In the genomic region with DNA sequence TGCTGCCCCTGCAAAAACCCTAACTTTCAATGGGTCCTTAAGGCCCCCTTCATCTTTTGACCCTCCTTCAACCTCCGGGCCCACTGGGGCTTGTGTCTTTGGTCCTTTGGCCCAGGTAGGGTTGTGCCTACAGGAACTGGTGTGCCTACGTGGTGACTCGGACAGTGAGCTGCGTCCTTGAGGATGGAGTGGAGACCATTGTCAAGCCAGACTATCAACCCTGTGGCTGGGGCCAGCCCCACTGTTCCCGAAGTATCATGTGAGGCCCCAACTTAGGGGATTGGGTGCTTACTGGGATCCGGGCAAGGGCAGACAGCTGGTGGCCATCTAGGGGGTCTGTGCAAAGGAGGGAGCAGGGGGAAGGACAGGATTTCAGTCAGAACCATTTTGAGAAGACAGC, we compare ENCODE assay signal across 8 mouse cellular contexts. TPM values are rescaled to one million over a fixed set of nuclear protein-coding genes. Genes with fewer than 3 reads are reported as not detected.
DNase-seq lines count a peak whose midpoint lies in the region; ATAC-seq and TF ChIP-seq lines count a peak whose summit lies in the region.

No protein-coding gene starts in this region.

- no peak overlapping the region for H3K4me2 ChIP-seq in forebrain, embryonic 16.5 days (ENCODE audit: low read length)
- H3K4me2 ChIP-seq in hindbrain, embryonic 15.5 days, result peak overlapping the region; percentile 38
- H3K4me2 ChIP-seq in myocyte (ENCODE audit: low read depth), result peak overlapping the region; percentile 63

- peaks cover 31% of the 10 kb centered on the region for H3K36me3 ChIP-seq in forebrain, embryonic 10.5 days (replicated peaks)
- no peaks in the 10 kb centered on the region for H3K36me3 ChIP-seq in forebrain, embryonic 16.5 days (ENCODE audit: control insufficient read depth, insufficient read depth)
- peaks cover 48% of the 10 kb centered on the region for H3K36me3 ChIP-seq in megakaryocyte, embryonic 14.5 days (replicated peaks; ENCODE audit: low read length)
- H3K36me3 ChIP-seq in hindbrain, embryonic 15.5 days, result no peaks in the 10 kb centered on the region
- H3K36me3 ChIP-seq in myocyte (ENCODE audit: control insufficient read depth, insufficient read depth), result no peaks in the 10 kb centered on the region

- 76% methylated on average over 6 of the region's 6 CpGs for WGBS in forebrain, embryonic 10.5 days
- 81% methylated on average over 6 of the region's 6 CpGs for WGBS in forebrain, embryonic 16.5 days
- WGBS in hindbrain, embryonic 15.5 days, result 82% methylated on average over 6 of the region's 6 CpGs

- no peaks in the 10 kb centered on the region for H3K79me2 ChIP-seq in myocyte (ENCODE audit: control insufficient read depth, insufficient read depth)

- H3K9me3 ChIP-seq in forebrain, embryonic 10.5 days, result no peaks in the 10 kb centered on the region
- H3K9me3 ChIP-seq in forebrain, embryonic 16.5 days (ENCODE audit: control insufficient read depth, low read length), result no peaks in the 10 kb centered on the region
- no peaks in the 10 kb centered on the region for H3K9me3 ChIP-seq in megakaryocyte, embryonic 14.5 days
- H3K9me3 ChIP-seq in hindbrain, embryonic 15.5 days, result no peaks in the 10 kb centered on the region

- TF ChIP-seq POLR2A in myocyte (IDR thresholded peaks at IDR 0.05; ENCODE audit: insufficient read length, low read depth), result no peak

- peak overlapping the region; percentile 87 for H3K27ac ChIP-seq in forebrain, embryonic 10.5 days
- H3K27ac ChIP-seq in forebrain, embryonic 16.5 days (ENCODE audit: low read length), result no peak overlapping the region
- H3K27ac ChIP-seq in hindbrain, embryonic 15.5 days (replicated peaks), result no peak overlapping the region

- no peaks in the 10 kb centered on the region; the same call in 1 of the 2 replicates for H3K27me3 ChIP-seq in forebrain, embryonic 10.5 days (ENCODE audit: poor library complexity, severe bottlenecking)
- no peaks in the 10 kb centered on the region for H3K27me3 ChIP-seq in forebrain, embryonic 16.5 days (replicated peaks; ENCODE audit: control insufficient read depth, insufficient read depth, low read length)
- no peaks in the 10 kb centered on the region for H3K27me3 ChIP-seq in megakaryocyte, embryonic 14.5 days (replicated peaks)
- H3K27me3 ChIP-seq in hindbrain, embryonic 15.5 days, result no peaks in the 10 kb centered on the region
- H3K27me3 ChIP-seq in myocyte (ENCODE audit: control insufficient read depth, insufficient read depth, insufficient read length), result no peaks in the 10 kb centered on the region

- H3ac ChIP-seq in myocyte (ENCODE audit: control insufficient read depth, insufficient read length), result no peak overlapping the region

- peak overlapping the region; percentile 44 for H3K4me3 ChIP-seq in forebrain, embryonic 10.5 days
- H3K4me3 ChIP-seq in forebrain, embryonic 16.5 days (replicated peaks; ENCODE audit: low read length), result no peak overlapping the region
- H3K4me3 ChIP-seq in megakaryocyte, embryonic 14.5 days (replicated peaks), result peak overlapping the region; percentile 98
- H3K4me3 ChIP-seq in hindbrain, embryonic 15.5 days, result no peak overlapping the region
- H3K4me3 ChIP-seq in myocyte, result peak overlapping the region; percentile 13

- no peak overlapping the region for H3K9ac ChIP-seq in forebrain, embryonic 16.5 days (replicated peaks; ENCODE audit: low read depth, low read length)
- H3K9ac ChIP-seq in hindbrain, embryonic 15.5 days, result no peak overlapping the region

- ATAC-seq in forebrain, embryonic 16.5 days, result no peak
- no peak for ATAC-seq in megakaryocyte, adult 5-6 weeks (ENCODE audit: poor library complexity, severe bottlenecking)
- no peak for ATAC-seq in hindbrain, embryonic 15.5 days (ENCODE audit: low FRiP score, low read depth)
- no peak for ATAC-seq in inflammation-experienced regulatory T-cells, adult 6 months

- DNase-seq in forebrain, embryonic 10.5 days (ENCODE audit: extremely low spot score, low spot score), result no peak
- DNase-seq in frontal cortex, postnatal 10 days (ENCODE audit: low spot score in 2 of 2), result no peak

- H3K4me1 ChIP-seq in forebrain, embryonic 10.5 days, result peaks cover 78% of the 10 kb centered on the region
- peaks cover 11% of the 10 kb centered on the region for H3K4me1 ChIP-seq in forebrain, embryonic 16.5 days (replicated peaks; ENCODE audit: control insufficient read depth, insufficient read depth, low read length)
- H3K4me1 ChIP-seq in megakaryocyte, embryonic 14.5 days, result peaks cover 90% of the 10 kb centered on the region
- peaks cover 24% of the 10 kb centered on the region for H3K4me1 ChIP-seq in hindbrain, embryonic 15.5 days (replicated peaks)

TF ChIP-seq in myocyte, 11 proteins besides CTCF, POLR2A, EP300 and RAD21:
- TF ChIP-seq MYOD1 (IDR thresholded peaks at IDR 0.05; ENCODE audit: control insufficient read depth in 1 of 3, insufficient read length in 2 of 3, low read depth in 2 of 3), result no peak
- no peak for TF ChIP-seq REST (IDR thresholded peaks at IDR 0.05; ENCODE audit: insufficient read depth, insufficient read length)
- no peak for TF ChIP-seq MAX (IDR thresholded peaks at IDR 0.05; ENCODE audit: low read depth)
- no peak for TF ChIP-seq CEBPB (IDR thresholded peaks at IDR 0.05; ENCODE audit: insufficient read depth, poor library complexity, severe bottlenecking)
- no peak for TF ChIP-seq TCF12 (IDR thresholded peaks at IDR 0.05; ENCODE audit: insufficient read depth, poor library complexity, severe bottlenecking)

RNA-seq across cellular contexts. Expression of gene Emilin1, which starts 1.6 kb away (rescaled TPM):
- 78.2 and 78.3 TPM in 2 replicates for polyA plus RNA-seq in forebrain, embryonic 10.5 days (2016; fragmentation: Nextera tagmentation; extraction: Ambion mirVana)
- 13.5 and 20.5 TPM in 2 replicates for polyA plus RNA-seq in forebrain, embryonic 16.5 days (2015; fragmentation: Nextera tagmentation; extraction: Ambion mirVana)
- polyA plus RNA-seq in megakaryocyte, embryonic 14.5 days (2012; ENCODE audit: insufficient read depth, low replicate concordance), result 427 and 497 TPM in 2 replicates
- 20.2 and 20.3 TPM in 2 replicates for total RNA-seq in megakaryocyte, adult 5-6 weeks (2015)
- 25.5 and 35.5 TPM in 2 replicates for total RNA-seq in megakaryocyte, adult 5-6 weeks (2017)
- 17.0 and 17.5 TPM in 2 replicates for polyA plus RNA-seq in hindbrain, embryonic 15.5 days (2015; fragmentation: Nextera tagmentation; extraction: Ambion mirVana)
- polyA plus RNA-seq in myocyte (2012; fragmentation: generic; extraction: Trizol), result 25.8 TPM
- under 1 TPM in 1 of 3 experiments, not detected in 2; 0.84 TPM for polyA plus RNA-seq in inflammation-experienced regulatory T-cells, adult 6 months (2017; shearing (Covaris generic))

RNA-seq across cellular contexts. Expression of gene Khk, which starts 6.4 kb away (rescaled TPM):
- polyA plus RNA-seq in forebrain, embryonic 10.5 days (2016; fragmentation: Nextera tagmentation; extraction: Ambion mirVana), result 7.8 and 8.9 TPM in 2 replicates
- 6.3 and 7.7 TPM in 2 replicates for polyA plus RNA-seq in forebrain, embryonic 16.5 days (2015; fragmentation: Nextera tagmentation; extraction: Ambion mirVana)
- 11.7 and 40.4 TPM in 2 replicates for polyA plus RNA-seq in megakaryocyte, embryonic 14.5 days (2012; ENCODE audit: insufficient read depth, low replicate concordance)
- 92.3 and 93.8 TPM in 2 replicates for total RNA-seq in megakaryocyte, adult 5-6 weeks (2015)
- total RNA-seq in megakaryocyte, adult 5-6 weeks (2017), result 52.7 and 70.7 TPM in 2 replicates
- polyA plus RNA-seq in hindbrain, embryonic 15.5 days (2015; fragmentation: Nextera tagmentation; extraction: Ambion mirVana), result 9.9 and 10.7 TPM in 2 replicates
- polyA plus RNA-seq in myocyte (2012; fragmentation: generic; extraction: Trizol), result 16.6 TPM
- polyA plus RNA-seq in inflammation-experienced regulatory T-cells, adult 6 months (2017; shearing (Covaris generic)), result 10 to 100 TPM; 10.8 to 26.3 (median 24.3) TPM

RNA-seq across cellular contexts. Expression of gene Ost4, which starts 7.3 kb away (rescaled TPM):
- 392 and 397 TPM in 2 replicates for polyA plus RNA-seq in forebrain, embryonic 10.5 days (2016; fragmentation: Nextera tagmentation; extraction: Ambion mirVana)
- 216 and 217 TPM in 2 replicates for polyA plus RNA-seq in forebrain, embryonic 16.5 days (2015; fragmentation: Nextera tagmentation; extraction: Ambion mirVana)
- 57.7 and 180 TPM in 2 replicates for polyA plus RNA-seq in megakaryocyte, embryonic 14.5 days (2012; ENCODE audit: insufficient read depth, low replicate concordance)
- total RNA-seq in megakaryocyte, adult 5-6 weeks (2015), result 342 and 413 TPM in 2 replicates
- 286 and 294 TPM in 2 replicates for total RNA-seq in megakaryocyte, adult 5-6 weeks (2017)
- 242 and 266 TPM in 2 replicates for polyA plus RNA-seq in hindbrain, embryonic 15.5 days (2015; fragmentation: Nextera tagmentation; extraction: Ambion mirVana)
- 262 TPM for polyA plus RNA-seq in myocyte (2012; fragmentation: generic; extraction: Trizol)
- polyA plus RNA-seq in inflammation-experienced regulatory T-cells, adult 6 months (2017; shearing (Covaris generic)), result 100 to 1,000 TPM; 283 to 295 (median 294) TPM

RNA-seq across cellular contexts. Expression of gene Agbl5, which starts 26.4 kb away (rescaled TPM):
- polyA plus RNA-seq in forebrain, embryonic 10.5 days (2016; fragmentation: Nextera tagmentation; extraction: Ambion mirVana), result 19.9 and 20.1 TPM in 2 replicates
- 22.7 and 23.3 TPM in 2 replicates for polyA plus RNA-seq in forebrain, embryonic 16.5 days (2015; fragmentation: Nextera tagmentation; extraction: Ambion mirVana)
- polyA plus RNA-seq in megakaryocyte, embryonic 14.5 days (2012; ENCODE audit: insufficient read depth, low replicate concordance), result 36.7 and 70.8 TPM in 2 replicates
- total RNA-seq in megakaryocyte, adult 5-6 weeks (2015), result 5.7 and 7.1 TPM in 2 replicates
- 3.6 and 3.9 TPM in 2 replicates for total RNA-seq in megakaryocyte, adult 5-6 weeks (2017)
- 20.6 and 25.7 TPM in 2 replicates for polyA plus RNA-seq in hindbrain, embryonic 15.5 days (2015; fragmentation: Nextera tagmentation; extraction: Ambion mirVana)
- 3.1 TPM for polyA plus RNA-seq in myocyte (2012; fragmentation: generic; extraction: Trizol)
- 1 to 10 TPM; 2.7 to 7.0 (median 5.2) TPM for polyA plus RNA-seq in inflammation-experienced regulatory T-cells, adult 6 months (2017; shearing (Covaris generic))

RNA-seq across cellular contexts. Expression of gene Cgref1, which starts 30.5 kb away (rescaled TPM):
- 4.8 and 5.0 TPM in 2 replicates for polyA plus RNA-seq in forebrain, embryonic 10.5 days (2016; fragmentation: Nextera tagmentation; extraction: Ambion mirVana)
- polyA plus RNA-seq in forebrain, embryonic 16.5 days (2015; fragmentation: Nextera tagmentation; extraction: Ambion mirVana), result 15.8 and 29.0 TPM in 2 replicates
- not detected in 2 replicates for polyA plus RNA-seq in megakaryocyte, embryonic 14.5 days (2012; ENCODE audit: insufficient read depth, low replicate concordance)
- not detected in 2 replicates for total RNA-seq in megakaryocyte, adult 5-6 weeks (2015)
- total RNA-seq in megakaryocyte, adult 5-6 weeks (2017), result not detected in 2 replicates
- 67.3 and 68.4 TPM in 2 replicates for polyA plus RNA-seq in hindbrain, embryonic 15.5 days (2015; fragmentation: Nextera tagmentation; extraction: Ambion mirVana)
- 26.2 TPM for polyA plus RNA-seq in myocyte (2012; fragmentation: generic; extraction: Trizol)
- not detected for polyA plus RNA-seq in inflammation-experienced regulatory T-cells, adult 6 months (2017; shearing (Covaris generic))

Comparison
In these comparisons a context has a peak if more than half of its experiments do, and no peak if none do; other contexts are left out.
1. H3K4me3 ChIP-seq: peak in forebrain, embryonic 10.5 days (single experiment), megakaryocyte, embryonic 14.5 days (single experiment) and myocyte (single experiment); none in forebrain, embryonic 16.5 days (single experiment) and hindbrain, embryonic 15.5 days (single experiment).